Mouse (Mus musculus) midbrain, embryonic 11.5 days (tissue): ENCODE results near the gene Adap1. TPM values are rescaled to one million over a fixed set of nuclear protein-coding genes. Genes with fewer than 3 reads are reported as not detected.

ENCODE experiments used
- ATAC-seq: fragments of 200-750 bp; cut with Nextera tagmentation; 2 replicates; pipeline ENCODE4 v1.8.0; 2017; ENCODE audit warnings: moderate TSS enrichment, moderate library complexity; ENCODE audit not compliant: low FRiP score
- DNase-seq: peaks from one replicate; pipeline ENCODE4 v3.0.0; 2015; ENCODE audit warnings: low spot score; ENCODE audit errors: missing footprints
- H3K27ac ChIP-seq: fragments of 300-500 bp; sonication (generic); 2 replicates; pipeline ENCODE4 v1.5.1; 2014; ENCODE audit warnings: low read depth, low read length
- H3K27me3 ChIP-seq: fragments of 300-500 bp; sonication (generic); 2 replicates; pipeline ENCODE4 v1.6.1; 2014; ENCODE audit warnings: mild to moderate bottlenecking, low read length, moderate library complexity, mixed read lengths; ENCODE audit not compliant: control insufficient read depth, insufficient read depth
- H3K36me3 ChIP-seq: fragments of 300-500 bp; sonication (generic); 2 replicates; pipeline ENCODE4 v1.6.1; 2014; ENCODE audit warnings: mild to moderate bottlenecking, low read length, moderate library complexity, mixed read lengths; ENCODE audit not compliant: control insufficient read depth, insufficient read depth
- H3K4me1 ChIP-seq: fragments of 300-500 bp; sonication (generic); 2 replicates; pipeline ENCODE4 v1.6.1; 2014; ENCODE audit warnings: low read length; ENCODE audit not compliant: control insufficient read depth, insufficient read depth
- H3K4me2 ChIP-seq: fragments of 300-500 bp; sonication (generic); 2 replicates; pipeline ENCODE4 v1.6.1; 2014; ENCODE audit warnings: mild to moderate bottlenecking, moderate library complexity
- H3K4me3 ChIP-seq: fragments of 300-500 bp; sonication (generic); 2 replicates; pipeline ENCODE4 v1.5.1; 2014; ENCODE audit warnings: low read depth, low read length
- H3K9ac ChIP-seq: fragments of 300-500 bp; sonication (generic); 2 replicates; pipeline ENCODE4 v1.6.1; 2014; ENCODE audit warnings: low read length
- H3K9me3 ChIP-seq: fragments of 300-500 bp; sonication (generic); 2 replicates; pipeline ENCODE4 v1.6.1; 2016; ENCODE audit warnings: low read length; ENCODE audit not compliant: control insufficient read depth
- WGBS: fragments of 180-500 bp; shearing (Covaris S2); extraction: QIAGEN DNeasy Blood & Tissue Kit; methylation state at CpG from one replicate; pipeline ENCODE4 v1.1.7; 2014; 5-methylcytosine and 5-hydroxymethylcytosine counted together
- polyA plus RNA-seq: library from polyadenylated mRNA; unstranded; fragments of >200 nt; fragmentation: Nextera tagmentation; extraction: Ambion mirVana; gene quantifications from 2 replicates; pipeline ENCODE4 v1.2.1, GENCODE M21; 2014

Adap1 gene
- polyA plus RNA-seq, 1 experiment from 2014 or later = 2.4 TPM

- H3K4me3 ChIP-seq = no peak overlapping the region
- no peaks in the 10 kb centered on the region for H3K27me3 ChIP-seq
- H3K4me1 ChIP-seq = no peaks in the 10 kb centered on the region
- DNase-seq = peak; percentile 98
- no peaks in the 10 kb centered on the region; the same call in 1 of the 2 replicates for H3K36me3 ChIP-seq
- peak; percentile 49 for ATAC-seq
- H3K9me3 ChIP-seq = no peaks in the 10 kb centered on the region
- H3K9ac ChIP-seq = no peak overlapping the region
- H3K4me2 ChIP-seq = no peak overlapping the region
- H3K27ac ChIP-seq = no peak overlapping the region
- WGBS = 19% methylated on average over 8 of the region's 8 CpGs
These were observed 6.3 kb upstream of the Adap1 start for GRCm38 (mm10) chr5:139331742-139332141.

GRCm38 (mm10) chr5:139330766-139331165 lies 5.3 kb upstream of the Adap1 start:
- Histone ChIP-seq H3K27me3 (peaks cover 7% of the 10 kb centered on the region), H3K4me1 (no peaks in the 10 kb centered on the region), H3K4me3 (no peak overlapping the region), H3K9me3 (no peaks in the 10 kb centered on the region), H3K9ac (no peak overlapping the region), H3K36me3 (no peaks in the 10 kb centered on the region), H3K27ac (no peak overlapping the region), H3K4me2 (no peak overlapping the region)
- DNase-seq = peak; percentile 44
- no peak for ATAC-seq
- WGBS = 70% methylated on average over 7 of the region's 7 CpGs

GRCm38 (mm10) chr5:139327634-139328020 lies 2.2 kb upstream of the Adap1 start:
- no peaks in the 10 kb centered on the region for H3K36me3 ChIP-seq
- no peak overlapping the region for H3K27ac ChIP-seq
- H3K9ac ChIP-seq = no peak overlapping the region
- peak; percentile 57 for DNase-seq
- peaks cover 32% of the 10 kb centered on the region for H3K27me3 ChIP-seq
- 0 out of 2 replicates have a peak, but pooled peaks cover 2% of the 10 kb centered on the region for H3K4me1 ChIP-seq
- H3K9me3 ChIP-seq = no peaks in the 10 kb centered on the region
- no peak for ATAC-seq
- 81% methylated on average over 7 of the region's 7 CpGs for WGBS
- H3K4me2 ChIP-seq = no peak overlapping the region
- no peak overlapping the region for H3K4me3 ChIP-seq

- no peak for ATAC-seq
These were observed 1.7 kb upstream of the Adap1 start for GRCm38 (mm10) chr5:139326986-139327633.

GRCm38 (mm10) chr5:139326111-139326696 lies 782 bp upstream of the Adap1 start:
- WGBS = 66% methylated on average over 13 of the region's 13 CpGs
- H3K36me3 ChIP-seq = no peaks in the 10 kb centered on the region
- peak; percentile 66 for DNase-seq
- 0 out of 2 replicates have a peak, but pooled peaks cover 2% of the 10 kb centered on the region for H3K4me1 ChIP-seq
- no peak for ATAC-seq
- no peak overlapping the region for H3K4me2 ChIP-seq
- H3K27me3 ChIP-seq = peaks cover 32% of the 10 kb centered on the region
- H3K27ac ChIP-seq = no peak overlapping the region
- no peak overlapping the region for H3K4me3 ChIP-seq
- no peak overlapping the region for H3K9ac ChIP-seq
- H3K9me3 ChIP-seq = no peaks in the 10 kb centered on the region

More at GRCm38 (mm10) chr5:139326986-139327633, 1.7 kb upstream of the Adap1 start:
- H3K27ac ChIP-seq = no peak overlapping the region
- no peaks in the 10 kb centered on the region for H3K9me3 ChIP-seq
- no peaks in the 10 kb centered on the region for H3K36me3 ChIP-seq
- peaks cover 32% of the 10 kb centered on the region for H3K27me3 ChIP-seq
- no peak overlapping the region for H3K4me3 ChIP-seq
- no peak overlapping the region for H3K4me2 ChIP-seq
- H3K4me1 ChIP-seq = 0 out of 2 replicates have a peak, but pooled peaks cover 2% of the 10 kb centered on the region
- 77% methylated on average over 7 of the region's 7 CpGs for WGBS
- peak; percentile 72 for DNase-seq
- no peak overlapping the region for H3K9ac ChIP-seq

- Histone ChIP-seq H3K27ac (no peak overlapping the region), H3K4me1 (0 out of 2 replicates have a peak, but pooled peaks cover 2% of the 10 kb centered on the region), H3K4me3 (peak overlapping the region; percentile 61), H3K9me3 (no peaks in the 10 kb centered on the region), H3K9ac (peak overlapping the region; percentile 67), H3K27me3 (peaks cover 32% of the 10 kb centered on the region), H3K36me3 (no peaks in the 10 kb centered on the region), H3K4me2 (peak overlapping the region; percentile 93)
- 2% methylated on average over 53 of the region's 62 CpGs for WGBS
- DNase-seq (peak; percentile 87), ATAC-seq (peak; percentile 73)
These were observed 579 bp downstream of the Adap1 start for GRCm38 (mm10) chr5:139324691-139325394.

- Histone ChIP-seq H3K9ac (no peak overlapping the region), H3K4me1 (0 out of 2 replicates have a peak, but pooled peaks cover 2% of the 10 kb centered on the region), H3K27me3 (peaks cover 32% of the 10 kb centered on the region), H3K36me3 (no peaks in the 10 kb centered on the region), H3K4me2 (no peak overlapping the region), H3K4me3 (no peak overlapping the region), H3K27ac (no peak overlapping the region), H3K9me3 (no peaks in the 10 kb centered on the region)
- DNase-seq (peak; percentile 80), ATAC-seq (no peak)
- 52% methylated on average over 5 of the region's 5 CpGs for WGBS
These were observed 1.4 kb downstream of the Adap1 start for GRCm38 (mm10) chr5:139324045-139324491.

- ATAC-seq (no peak), DNase-seq (peak; percentile 47)
- peaks cover 32% of the 10 kb centered on the region for H3K27me3 ChIP-seq
- H3K4me2 ChIP-seq = no peak overlapping the region
- 0 out of 2 replicates have a peak, but pooled peaks cover 2% of the 10 kb centered on the region for H3K4me1 ChIP-seq
- H3K36me3 ChIP-seq = no peaks in the 10 kb centered on the region
- no peak overlapping the region for H3K4me3 ChIP-seq
- no peak overlapping the region for H3K9ac ChIP-seq
- 84% methylated on average over 9 of the region's 9 CpGs for WGBS
- H3K9me3 ChIP-seq = no peaks in the 10 kb centered on the region
- no peak overlapping the region for H3K27ac ChIP-seq
These were observed 2.0 kb downstream of the Adap1 start for GRCm38 (mm10) chr5:139323260-139323924.
